Mouse (Mus musculus) adrenal gland, postnatal 36 days (tissue): ENCODE results near the gene Rabep2. TPM values are rescaled to one million over a fixed set of nuclear protein-coding genes. Genes with fewer than 3 reads are reported as not detected.
"Not testable (repeated sequence)": the region's sequence is repeated elsewhere in the genome, so short reads cannot be mapped to it uniquely, and the experiment has no call there.

Experiments
- DNase-seq, 2 experiments: peaks; one replicate each; pipeline ENCODE4 v3.0.0; 2021; ENCODE audit warnings: mixed read lengths in 1 of 2
- total RNA-seq, 2 experiments: library from RNA; stranded (reverse); gene quantifications; 2 replicates each; pipeline ENCODE4 v1.2.3; 2021

The Rabep2 gene
- total RNA-seq, 2 experiments from 2014 or later: 48.4 to 72.8 TPM

DNA sequence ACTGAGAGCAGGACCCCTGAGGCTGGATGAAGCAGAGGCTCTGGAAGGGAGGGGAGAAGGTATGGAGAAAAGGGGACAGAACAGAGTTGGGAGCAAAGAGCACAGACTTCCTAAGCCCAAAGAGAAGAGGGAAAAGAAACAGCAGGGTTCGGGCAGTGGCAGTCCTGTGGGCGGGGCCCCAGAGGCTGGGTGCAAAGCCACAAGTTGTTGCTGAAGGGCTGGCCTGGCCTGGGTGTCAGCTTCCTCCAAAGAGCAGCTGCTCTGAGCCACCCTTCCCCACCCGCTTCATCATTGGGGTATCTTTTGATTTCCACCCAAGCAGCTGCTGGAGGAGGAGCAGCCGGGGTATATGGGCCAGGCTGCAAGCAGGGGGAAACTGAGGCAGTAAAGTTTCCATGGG lies 35.6 kb downstream of the Rabep2 start:
- peak in 1 of 2 experiments; percentile 40 for DNase-seq

GRCm38 (mm10) chr7:126464836-126465235 lies 36.3 kb downstream of the Rabep2 start:
- DNase-seq: peak in 1 of 2 experiments; percentile 19

DNA sequence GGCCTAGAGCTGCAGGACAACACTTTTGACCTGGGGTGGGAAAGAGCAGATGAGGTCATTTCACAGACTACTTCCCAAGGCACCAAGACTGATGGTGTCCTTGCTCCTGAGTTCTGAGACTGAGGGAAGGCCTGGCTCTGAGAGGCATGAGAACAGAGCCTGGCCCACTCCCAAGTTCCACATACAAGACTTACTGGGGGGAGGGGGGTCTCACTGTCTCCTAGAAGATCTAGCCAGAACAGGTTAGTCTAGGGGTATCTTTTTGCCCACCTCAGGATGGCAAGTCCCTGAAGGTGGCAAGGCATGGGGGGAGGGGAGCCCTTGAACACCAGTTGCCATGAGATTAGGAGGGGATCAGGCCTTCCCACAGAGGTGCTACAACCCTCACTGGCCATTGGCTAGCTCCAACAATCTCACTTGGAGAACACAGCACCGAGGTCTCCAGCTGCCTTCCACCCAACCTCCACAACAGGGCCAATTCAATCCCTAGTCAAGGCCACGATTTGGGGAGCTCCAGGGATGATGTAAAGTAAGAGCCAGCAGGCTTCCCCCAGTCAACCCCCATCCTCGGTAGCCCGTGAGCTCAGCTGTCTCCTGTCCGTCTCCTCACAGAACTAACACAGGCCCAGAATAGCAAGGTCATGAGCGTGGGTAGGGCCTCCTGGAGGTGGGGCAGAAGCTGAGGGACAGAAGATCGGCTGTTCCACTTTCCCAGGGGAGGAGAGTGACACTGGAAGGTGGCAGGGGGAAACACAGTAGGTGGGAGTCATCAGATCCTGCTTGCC lies 36.9 kb downstream of the Rabep2 start:
- DNase-seq: peak; percentile 68

- DNase-seq: no peak
These were observed 37.6 kb downstream of the Rabep2 start for GRCm38 (mm10) chr7:126466116-126466515.

- DNase-seq: peak; percentile 64 to 69
These were observed 38.1 kb downstream of the Rabep2 start for GRCm38 (mm10) chr7:126466707-126467106.

DNA sequence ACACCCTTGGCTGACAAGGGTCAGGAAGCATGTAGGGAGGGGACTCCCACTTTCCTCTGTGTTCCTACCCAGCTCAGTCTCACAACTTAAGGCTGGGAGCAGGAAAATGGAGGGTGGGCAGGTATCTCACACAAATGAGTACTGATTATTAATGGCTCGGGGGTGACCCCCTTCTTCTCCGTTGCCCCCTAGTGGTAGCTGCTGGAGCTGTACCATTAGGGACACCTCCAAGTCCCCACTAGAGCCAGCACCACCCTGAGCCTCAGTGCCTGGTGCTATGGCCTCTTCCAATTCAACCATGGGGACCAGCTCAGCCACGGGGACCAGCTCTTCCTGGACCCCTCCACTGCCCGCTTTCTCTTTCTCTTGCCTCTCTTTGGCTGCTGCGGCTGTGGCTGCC lies 38.7 kb downstream of the Rabep2 start:
- peak; percentile 61 to 74 for DNase-seq

DNA sequence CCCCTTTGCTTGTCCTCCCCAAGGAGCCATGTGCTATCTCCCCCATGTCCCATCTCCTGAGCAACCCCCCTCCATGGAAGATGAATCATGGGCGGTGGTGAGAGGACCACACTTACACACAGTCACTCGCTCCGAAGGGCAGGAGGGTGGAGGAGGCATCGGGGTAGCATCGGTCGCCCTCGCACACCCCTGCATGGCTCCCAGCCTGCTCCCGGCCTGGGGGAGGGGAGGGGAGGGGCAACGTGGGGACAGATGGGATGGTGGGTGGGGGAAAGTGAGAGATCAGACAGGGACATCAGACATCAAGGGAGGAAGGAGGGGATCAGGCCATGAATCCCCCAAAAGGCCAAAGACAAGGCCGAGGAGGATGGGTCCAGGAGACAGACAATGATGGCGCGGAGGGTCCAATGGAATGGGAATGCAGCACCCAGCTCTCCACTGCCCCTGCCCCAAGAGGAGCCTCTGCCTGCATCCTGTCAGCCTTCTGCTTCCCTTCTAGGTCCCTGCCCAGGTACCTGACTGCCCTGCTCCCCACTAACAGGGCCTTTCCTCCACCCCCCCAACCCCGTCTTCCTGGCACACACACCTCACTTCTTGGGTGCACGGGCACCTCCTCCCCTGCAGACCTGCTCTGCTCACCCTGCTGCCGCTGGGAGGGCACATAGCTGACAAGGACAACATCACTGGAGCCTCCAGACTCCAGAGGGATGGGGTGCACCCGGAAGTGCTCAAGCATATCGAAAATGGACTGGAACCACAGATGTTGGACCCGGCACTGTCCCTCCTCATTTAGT lies 39.5 kb downstream of the Rabep2 start:
- no peak for DNase-seq

- no peak for DNase-seq
These were observed 41.5 kb downstream of the Rabep2 start for GRCm38 (mm10) chr7:126470077-126470476.

DNA sequence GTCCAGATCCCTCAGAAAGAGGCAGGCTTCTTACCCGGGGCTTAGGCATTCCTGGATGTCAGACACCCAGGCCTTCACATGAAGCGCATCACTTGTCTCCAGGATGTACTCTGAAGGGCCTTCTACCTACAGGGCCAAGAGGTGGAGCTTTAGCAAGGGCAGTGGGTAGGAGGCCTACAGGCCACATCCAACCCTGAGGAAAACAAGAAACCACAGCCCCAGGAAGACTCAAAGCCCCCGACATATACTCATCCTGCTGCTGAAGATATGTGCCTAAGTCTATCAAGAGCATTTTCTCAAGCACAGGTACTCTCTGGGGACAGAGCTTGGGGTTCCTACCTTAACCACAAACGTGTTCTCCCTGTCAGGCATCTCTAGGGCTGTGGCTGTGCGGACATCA lies 42.8 kb downstream of the Rabep2 start:
- no peak for DNase-seq

- no peak for DNase-seq
These were observed 43.3 kb downstream of the Rabep2 start for GRCm38 (mm10) chr7:126471853-126472252.

GRCm38 (mm10) chr7:126472306-126472705 lies 43.7 kb downstream of the Rabep2 start:
- no peak for DNase-seq

DNA sequence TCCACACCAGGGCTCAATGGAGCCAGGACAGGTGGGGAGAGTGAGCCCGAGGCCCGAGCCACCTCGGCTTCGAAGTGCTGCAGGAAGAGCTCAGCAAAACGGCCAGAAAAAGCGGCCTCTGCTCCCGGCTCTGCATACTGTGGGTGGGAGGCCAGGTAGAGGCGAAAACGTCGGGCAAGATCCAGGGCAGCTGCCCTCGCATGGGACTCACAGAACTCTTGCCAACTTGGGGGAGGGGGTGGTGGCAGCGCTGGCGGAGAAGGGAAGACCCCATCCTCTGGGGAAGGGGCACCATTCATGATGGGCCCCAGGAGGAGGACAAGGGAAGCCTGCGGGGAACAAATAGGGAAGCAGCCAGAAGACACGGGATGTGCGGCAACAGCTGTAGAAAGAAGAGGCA lies 44.2 kb downstream of the Rabep2 start:
- no peak for DNase-seq

- DNase-seq: no peak
These were observed 45.0 kb downstream of the Rabep2 start for GRCm38 (mm10) chr7:126473470-126474086.

GRCm38 (mm10) chr7:126474486-126474955 lies 46.0 kb downstream of the Rabep2 start:
- peak; percentile 28 to 36 for DNase-seq

DNA sequence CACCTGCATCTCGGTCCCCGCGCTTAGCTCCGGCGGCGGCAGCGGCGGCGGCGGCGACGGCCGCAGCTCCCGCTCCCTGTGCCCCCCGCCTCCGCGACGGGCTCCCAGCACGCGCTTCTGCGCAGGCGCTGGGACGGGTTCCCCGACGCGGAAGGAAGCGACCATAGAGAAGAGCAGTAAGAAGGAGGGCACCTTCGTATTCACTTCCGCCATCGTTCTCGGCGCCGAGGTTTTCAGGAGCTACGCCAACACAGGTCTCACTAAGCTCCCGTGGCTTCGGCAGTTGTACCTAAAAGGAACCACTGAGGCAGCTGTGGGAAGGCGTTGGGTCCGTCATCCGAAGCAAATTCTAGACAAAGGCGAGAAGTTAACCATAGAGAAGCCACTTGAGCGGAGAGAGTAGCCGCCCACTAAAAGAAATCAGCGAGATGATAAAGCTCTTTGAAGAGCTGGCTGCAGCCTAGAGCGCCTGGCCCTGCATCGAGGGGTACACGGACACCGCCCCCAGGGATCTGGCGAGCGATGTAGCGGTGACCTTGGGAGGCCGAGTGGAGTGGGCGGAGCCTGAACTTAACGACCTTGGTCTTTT lies 46.5 kb downstream of the Rabep2 start, which contains the start of gene Sh2b1:
Sh2b1 (minus strand) TSS at position 432 of the 589 bp plus-strand sequence.
- peak; percentile 89 to 93 for DNase-seq

DNA sequence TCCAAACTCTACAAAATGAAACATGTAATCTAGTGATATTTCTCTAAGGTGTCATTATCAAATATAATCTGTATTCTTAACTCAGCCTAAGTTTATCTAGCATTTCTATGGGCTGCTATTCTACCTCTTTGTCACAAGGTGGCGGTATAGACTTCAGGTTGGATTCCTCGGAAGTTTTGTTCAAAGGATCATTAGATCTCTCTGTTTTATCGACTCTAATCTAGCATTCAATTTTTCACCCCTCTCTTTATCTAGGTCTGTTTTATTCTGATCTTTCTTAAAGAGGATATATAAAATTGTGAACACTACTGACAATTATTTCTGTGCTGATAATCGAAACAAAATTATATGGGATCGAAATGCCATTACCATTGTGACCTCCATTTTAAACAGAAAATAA lies 53.1 kb downstream of the Rabep2 start:
- DNase-seq: no peak

DNA sequence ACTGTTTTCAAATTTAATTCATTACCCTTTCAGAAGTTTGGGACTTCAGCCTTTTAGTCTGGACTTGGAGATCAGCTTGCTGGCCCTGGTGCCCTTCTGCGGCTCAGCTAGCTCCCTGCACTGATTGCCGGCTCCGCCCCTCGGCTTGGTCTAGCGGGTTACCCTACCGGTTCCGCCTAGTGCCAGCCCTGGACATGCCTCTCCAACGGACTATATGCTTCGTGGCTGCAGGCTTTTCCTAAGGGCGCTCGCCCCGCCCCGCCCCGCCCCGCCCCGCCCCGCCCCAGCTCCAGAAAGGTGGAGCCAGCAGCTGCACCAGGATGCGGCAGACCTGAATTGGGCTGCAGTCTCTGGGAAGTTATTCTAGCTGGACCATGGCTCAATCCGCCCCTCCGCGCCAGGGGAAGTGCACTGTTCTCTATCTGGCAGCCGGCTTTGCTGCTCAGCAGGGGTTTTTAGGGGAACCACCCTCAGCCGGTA lies 53.9 kb downstream of the Rabep2 start:
- DNase-seq: peak; percentile 95

DNA sequence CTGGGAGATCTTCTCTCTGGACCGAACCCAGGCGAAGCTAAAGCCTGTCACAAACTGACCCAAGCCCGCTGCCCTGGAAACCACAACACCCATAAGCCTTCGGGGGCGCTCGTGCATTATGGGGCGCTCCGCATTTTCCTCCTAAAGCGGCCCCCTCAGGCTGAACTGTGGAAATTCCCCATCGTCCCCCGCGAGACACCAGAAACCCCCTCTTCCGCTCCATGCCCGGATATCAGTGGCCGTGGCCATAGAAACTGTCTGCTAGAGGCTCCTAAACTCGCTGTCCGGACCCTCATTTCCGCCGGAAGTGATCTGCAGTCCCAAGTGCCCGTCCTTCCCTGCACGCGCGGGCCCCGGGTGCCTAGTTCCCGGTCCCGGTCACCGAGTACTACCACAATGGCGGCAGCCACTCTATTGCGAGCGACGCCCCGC lies 58.5 kb downstream of the Rabep2 start, which contains the start of gene Tufm:
Tufm (plus strand) TSS at position 310 of the 432 bp plus-strand sequence.
- peak; percentile 97 to 98 for DNase-seq

- not testable (repeated sequence) for DNase-seq
These were observed 59.2 kb downstream of the Rabep2 start for GRCm38 (mm10) chr7:126487617-126488385.

DNA sequence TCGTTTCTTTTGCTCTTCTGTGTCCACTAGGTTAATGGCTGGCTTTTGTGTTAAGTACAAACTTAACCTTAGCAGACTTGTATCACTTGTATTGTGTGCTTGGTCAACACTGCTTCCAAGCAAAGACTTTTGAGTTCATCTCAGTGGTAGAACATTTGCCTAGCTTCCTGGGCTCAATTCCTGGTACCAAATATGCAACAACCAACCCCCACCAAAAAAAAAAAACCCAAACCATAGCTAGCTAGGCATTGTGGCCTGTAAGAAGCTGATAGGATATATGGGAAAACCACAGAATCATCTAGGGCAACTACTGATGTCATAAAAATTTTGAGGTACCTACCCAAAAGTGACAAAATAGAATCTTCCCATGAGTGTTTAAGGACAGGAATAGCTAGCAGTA lies 62.4 kb downstream of the Rabep2 start:
- DNase-seq: no peak

GRCm38 (mm10) chr7:126491973-126492372 lies 63.4 kb downstream of the Rabep2 start:
- DNase-seq: no peak
